Mouse (Mus musculus) gonadal fat pad, adult 2 months (tissue): ENCODE data around the gene Pdia5. TPM values are rescaled to one million over a fixed set of nuclear protein-coding genes. Genes with fewer than 3 reads are reported as not detected.

Experiments used
- DNase-seq: peaks from one replicate; pipeline ENCODE4 v3.0.0-alpha.2; 2012; ENCODE audit warnings: low read depth
- polyA plus RNA-seq: library from polyadenylated mRNA; depleted of rRNA; stranded (reverse); fragments of >200 nt; gene quantifications from 2 replicates; pipeline ENCODE4 v1.2.3, GENCODE M21; 2012

Gene Pdia5
- polyA plus RNA-seq, 1 experiment, result 34.9 TPM

GRCm38 (mm10) chr16:35442026-35442415 is 48.7 kb downstream of the Pdia5 start:
- DNase-seq, result no peak

GRCm38 (mm10) chr16:35441346-35442025 is 49.2 kb downstream of the Pdia5 start:
- no peak for DNase-seq

DNA sequence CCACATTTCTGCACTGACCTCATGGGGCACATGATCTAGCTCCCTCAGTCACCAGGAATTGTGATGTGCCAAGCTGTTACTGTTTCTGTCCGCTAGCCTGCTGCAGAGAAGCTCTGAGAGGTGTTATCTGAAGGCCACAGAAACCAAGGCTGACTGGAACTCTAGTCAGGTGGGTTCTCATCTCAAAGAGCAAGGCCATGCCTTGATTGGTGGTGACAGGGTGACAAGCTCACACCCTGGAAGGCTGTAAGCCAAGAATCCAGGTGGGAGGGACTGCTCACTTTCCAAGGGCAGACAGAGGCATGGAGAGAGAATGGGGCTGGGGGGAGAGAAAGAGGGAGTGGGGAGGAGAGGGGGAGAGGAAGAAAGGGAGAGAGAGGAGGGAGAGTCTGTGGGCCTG is 51.6 kb downstream of the Pdia5 start:
- no peak for DNase-seq

DNA sequence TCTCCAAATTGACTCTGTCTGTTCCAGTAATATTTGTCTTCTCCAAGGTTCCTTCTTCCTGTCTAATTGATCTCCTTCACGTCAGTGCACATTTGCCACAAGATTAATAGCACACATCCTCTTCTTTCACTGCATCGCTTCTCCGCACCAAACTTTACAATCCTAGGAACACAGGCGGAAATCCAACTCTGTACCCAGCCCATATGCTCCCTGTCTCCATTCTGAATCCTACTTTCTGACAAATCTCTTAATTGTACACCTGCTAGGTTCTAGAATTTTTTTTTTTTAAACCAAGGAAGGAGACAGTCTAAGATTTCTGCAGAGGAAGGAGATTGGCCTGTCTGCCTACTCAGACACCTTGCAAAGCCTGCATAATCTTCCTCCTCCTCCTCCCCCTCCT is 59.1 kb downstream of the Pdia5 start:
- no peak for DNase-seq

DNA sequence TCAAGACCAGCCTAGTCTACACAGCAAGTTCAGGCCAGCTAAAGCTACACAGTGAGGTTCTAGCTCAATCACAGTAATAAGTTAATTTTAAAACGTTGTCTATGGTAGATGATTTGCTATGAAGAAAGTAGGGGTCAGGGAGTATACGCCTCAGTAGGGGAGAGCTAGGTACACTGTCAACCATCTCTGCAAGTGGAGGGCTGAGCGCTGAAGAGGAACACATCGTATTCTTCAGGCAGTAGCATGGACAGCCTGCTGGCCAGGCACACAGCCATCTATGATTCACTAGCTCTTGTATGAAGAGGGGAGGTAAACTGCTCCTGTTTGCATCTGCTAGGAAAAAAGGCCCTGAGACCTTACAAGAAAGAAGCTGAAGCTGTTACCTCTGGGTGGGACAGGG is 65.7 kb downstream of the Pdia5 start:
- DNase-seq, result no peak

DNA sequence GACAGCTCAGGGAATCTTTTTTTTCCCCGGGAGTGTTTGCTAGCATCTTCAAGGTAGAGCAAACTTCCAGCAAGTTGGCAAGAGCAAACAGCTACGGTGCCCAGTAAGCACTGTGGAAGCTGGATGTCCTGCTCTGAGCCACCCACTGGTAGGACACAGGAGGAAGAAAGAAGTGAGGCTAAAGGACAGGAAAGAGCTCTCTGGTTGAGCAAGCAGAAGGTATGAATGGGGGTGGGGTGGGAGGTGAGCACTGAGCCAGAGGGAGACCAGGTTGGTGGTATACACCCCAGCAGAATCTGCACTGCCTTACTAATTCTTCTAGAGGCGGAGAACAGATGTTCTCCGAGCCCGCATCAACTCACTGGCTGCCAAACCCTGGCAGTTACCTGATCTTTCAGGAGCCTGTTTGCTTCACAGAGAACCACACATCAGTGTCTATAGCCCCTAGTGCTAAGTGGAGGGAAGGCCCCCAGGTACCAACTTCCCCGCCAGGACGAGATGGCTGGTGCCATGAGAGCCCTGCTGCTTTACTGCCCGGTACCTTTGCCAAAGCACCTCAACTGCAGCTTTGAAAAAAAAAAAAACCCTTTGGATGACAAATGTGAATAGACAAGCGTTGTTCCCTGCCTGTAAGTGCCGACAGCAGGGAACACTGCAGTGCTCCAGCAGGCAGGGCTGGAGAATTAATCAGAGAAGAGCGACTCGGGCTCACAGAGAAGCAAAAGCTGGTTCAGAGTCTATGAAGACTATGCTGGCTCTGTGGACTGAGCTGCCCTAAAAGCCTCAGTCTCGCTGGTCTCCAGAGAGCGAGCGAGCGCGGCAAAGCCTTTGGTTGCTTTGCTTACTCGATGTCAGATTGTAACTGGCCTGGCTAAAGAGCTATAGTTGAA is 67.2 kb downstream of the Pdia5 start:
- no peak for DNase-seq

- DNase-seq, result no peak
These were observed 68.0 kb downstream of the Pdia5 start for GRCm38 (mm10) chr16:35422705-35423104.

DNA sequence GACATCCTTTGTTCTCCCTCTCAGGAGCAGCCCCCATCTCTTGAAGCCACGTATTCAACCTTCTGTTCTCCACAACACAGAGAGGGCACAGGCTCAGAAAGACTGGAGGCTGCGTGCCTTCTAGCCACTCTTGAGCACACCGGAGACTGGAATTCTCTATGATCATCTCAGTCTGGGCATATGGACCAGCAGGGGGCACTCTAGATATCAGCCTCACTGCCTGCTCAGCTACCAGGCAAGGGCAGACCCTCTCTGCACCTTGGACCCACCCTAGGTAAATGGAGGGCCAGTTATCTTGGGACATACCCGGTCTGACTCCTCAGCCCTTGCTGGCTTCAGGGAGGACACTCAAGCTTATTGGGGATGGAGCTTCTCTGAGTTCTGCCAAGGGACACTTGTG is 68.5 kb downstream of the Pdia5 start:
- DNase-seq, result no peak

- no peak for DNase-seq
These were observed 76.1 kb downstream of the Pdia5 start for GRCm38 (mm10) chr16:35414616-35415015.

DNA sequence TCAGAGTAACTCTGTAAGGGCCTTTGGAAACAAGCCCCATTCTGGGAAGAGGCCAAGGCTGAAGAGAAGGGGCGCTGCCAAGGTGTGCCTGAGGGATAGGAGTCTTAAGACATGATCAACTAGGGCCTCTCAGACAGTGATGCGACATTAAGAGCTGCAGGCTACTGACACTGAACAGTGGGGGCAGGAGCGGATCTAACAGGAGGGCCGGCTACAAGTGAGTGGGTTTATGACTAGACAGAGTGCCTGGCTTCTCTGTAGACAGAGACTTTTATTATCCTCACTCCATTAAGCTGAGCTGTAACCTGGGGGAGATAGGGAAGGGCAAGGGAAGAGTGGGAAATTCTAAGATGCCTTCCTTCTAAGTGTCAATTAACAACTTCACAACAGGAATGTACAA is 84.0 kb downstream of the Pdia5 start:
- DNase-seq, result no peak

DNA sequence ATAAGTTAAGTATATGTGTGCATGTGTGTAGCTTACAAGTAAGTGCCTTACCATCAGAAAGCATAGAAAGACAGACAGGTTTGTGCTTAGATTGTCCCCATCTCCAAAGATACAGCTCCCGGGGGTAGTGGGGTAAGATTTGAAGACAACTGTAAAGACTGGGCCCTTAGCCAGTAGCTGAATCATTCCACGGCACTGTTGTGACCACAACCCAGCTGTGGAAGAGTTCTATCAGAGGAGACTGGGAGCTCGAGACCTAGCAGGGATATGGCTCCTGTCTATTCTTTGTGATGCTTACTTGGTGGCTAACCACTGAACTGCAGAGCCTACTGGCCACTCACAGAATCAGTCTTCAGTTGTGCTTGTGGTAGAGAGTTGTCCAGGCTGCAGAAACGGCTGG is 84.5 kb downstream of the Pdia5 start:
- no peak for DNase-seq

DNA sequence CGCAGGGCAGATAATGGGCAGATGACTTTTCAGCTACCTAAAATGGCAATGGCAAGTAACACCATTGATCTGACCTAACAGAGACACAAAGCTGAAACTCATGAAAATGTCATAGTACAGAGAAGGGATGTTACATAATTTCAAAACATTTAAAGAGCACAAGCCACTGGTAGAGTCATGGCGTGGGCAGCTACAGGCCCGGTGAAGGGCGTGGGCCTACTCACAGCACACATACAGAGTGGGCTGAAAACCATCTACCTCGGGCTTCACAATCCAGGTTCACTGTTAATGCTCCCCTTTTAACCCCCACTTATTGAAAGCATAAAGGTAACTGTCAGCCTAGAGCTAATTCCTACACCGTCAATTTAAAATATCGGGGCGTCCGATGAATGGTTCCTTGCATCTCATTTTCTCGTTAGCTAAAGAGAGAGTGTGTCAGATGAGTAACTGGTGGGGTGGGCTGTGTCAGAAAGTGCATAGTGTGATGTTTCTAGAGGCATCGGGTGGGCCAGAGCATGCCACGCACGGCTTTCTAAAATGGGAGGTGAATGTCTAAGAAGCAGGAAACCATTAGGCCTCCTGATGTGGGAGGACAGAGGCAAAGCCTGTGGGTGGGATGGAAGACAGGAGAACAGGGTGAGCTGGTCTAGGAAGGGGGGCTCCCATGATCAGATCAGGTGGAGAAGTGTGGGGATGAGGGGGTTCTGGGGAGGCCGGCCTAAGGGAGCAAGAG is 85.2 kb downstream of the Pdia5 start:
- DNase-seq, result no peak

DNA sequence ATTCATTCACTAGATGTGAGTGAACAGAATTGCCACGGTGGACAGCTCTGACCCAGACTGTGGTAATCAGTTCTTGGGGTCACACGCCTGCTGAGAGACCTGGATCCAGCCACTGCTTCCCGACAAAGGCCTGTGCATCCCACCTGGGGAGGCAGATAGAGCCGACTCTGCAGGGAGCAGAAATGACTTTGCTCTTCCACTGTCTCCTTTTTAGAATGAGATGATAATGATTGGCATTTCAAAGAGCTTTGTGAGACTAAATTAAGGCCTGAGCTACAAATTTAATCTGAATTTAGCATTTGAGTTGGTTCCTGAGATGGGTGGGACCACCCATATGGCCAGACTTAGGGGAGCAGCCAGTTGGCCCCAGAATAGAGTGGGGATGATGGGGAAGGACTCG is 85.8 kb downstream of the Pdia5 start:
- no peak for DNase-seq

GRCm38 (mm10) chr16:35403891-35404290 is 86.8 kb downstream of the Pdia5 start:
- DNase-seq, result no peak

GRCm38 (mm10) chr16:35403356-35403755 is 87.3 kb downstream of the Pdia5 start:
- DNase-seq, result no peak

DNA sequence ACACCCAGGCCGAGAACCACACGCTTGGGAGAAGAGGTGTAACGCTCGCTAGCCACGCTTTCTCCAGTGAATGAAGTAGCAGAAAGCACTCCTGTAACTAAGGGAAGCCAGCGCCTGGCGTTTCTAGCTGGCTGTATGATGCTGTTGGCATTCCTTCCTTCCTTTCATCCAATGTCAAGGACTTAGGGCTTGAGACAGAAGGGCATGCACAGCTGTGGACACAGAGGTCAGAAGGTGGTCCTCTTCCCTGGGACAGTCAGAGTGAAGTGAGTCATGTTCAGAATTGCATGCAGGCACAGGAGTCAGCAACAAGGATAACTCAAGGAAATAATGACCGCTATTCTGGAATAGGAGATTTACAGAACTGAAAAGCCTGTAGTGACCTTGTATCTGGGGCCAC is 97.9 kb downstream of the Pdia5 start:
- DNase-seq, result no peak

- DNase-seq, result no peak
These were observed 105.0 kb downstream of the Pdia5 start for GRCm38 (mm10) chr16:35385654-35386053.

GRCm38 (mm10) chr16:35380048-35380447 is 110.6 kb downstream of the Pdia5 start:
- no peak for DNase-seq

- DNase-seq, result no peak
These were observed 111.3 kb downstream of the Pdia5 start for GRCm38 (mm10) chr16:35379344-35379743.

GRCm38 (mm10) chr16:35364063-35364428 is 126.6 kb downstream of the Pdia5 start:
- DNase-seq, result no peak

DNA sequence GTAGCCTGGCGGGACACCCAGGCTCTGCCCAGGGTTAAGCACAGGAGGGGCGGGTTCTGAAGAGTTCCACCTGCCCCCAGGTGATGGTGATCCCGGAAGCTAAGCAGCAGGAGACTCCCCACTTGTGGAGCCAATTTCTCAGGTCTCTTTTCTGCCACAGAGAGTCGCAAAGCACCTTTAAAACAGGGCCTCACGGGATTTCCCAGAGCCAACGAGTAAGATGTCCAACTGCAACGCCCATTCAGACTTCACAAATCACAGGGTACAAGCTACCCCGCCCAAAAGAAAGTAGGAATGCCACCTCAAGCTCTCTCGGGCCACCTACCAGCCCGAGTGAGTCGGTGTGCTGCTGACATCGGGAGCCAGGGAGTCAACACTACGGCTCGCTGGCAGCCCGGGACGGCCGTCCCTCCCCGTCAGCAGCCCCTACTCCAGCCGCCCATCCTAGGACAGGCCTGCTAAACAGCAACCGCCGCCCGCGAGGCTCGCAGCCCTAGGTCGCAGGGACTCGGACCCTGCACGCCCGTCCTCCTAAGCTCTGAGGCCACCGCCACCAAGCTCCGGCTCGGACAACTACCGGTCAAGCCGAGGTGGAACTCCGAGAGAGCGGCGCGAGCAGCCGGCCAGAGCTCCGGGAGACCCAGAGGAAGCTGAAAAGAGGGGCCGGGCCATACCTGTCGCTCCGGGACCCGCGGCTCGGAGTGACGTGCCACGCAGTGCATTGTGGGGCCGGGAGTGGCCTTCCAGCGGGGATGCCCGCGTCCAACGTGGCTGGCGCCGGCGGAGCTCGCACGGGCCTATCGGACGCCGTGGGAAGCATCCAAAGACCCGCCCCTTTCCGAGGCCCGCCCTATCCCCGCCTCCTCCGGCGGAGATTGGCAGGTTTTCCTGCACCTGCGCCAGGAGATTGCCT is 127.3 kb downstream of the Pdia5 start, which contains the start of gene Sec22a:
Sec22a (minus strand) TSS at position 769 of the 913 bp plus-strand sequence.
- peak; percentile 37 for DNase-seq
